Mouse (Mus musculus): ENCODE measurements at regions not wholly inside any gene's neighbourhood (a gene's known extent, or its start where the extent isn't known, plus 50 kb on each side); places are given as distances from the start of the nearest gene placed in this dataset.

GRCm38 (mm10) chr14:100900221-100900620 is 299.9 kb downstream of the Prr30 start:
- no peaks in the 10 kb centered on the region for H3K4me1 ChIP-seq (ENCODE audit: control insufficient read depth in 1 of 2, insufficient read depth in 2 of 2)
- H3K9me3 ChIP-seq (replicated peaks; ENCODE audit: low read length), result no peaks in the 10 kb centered on the region
- no peak overlapping the region for H3K9ac ChIP-seq (ENCODE audit: insufficient read depth, low read depth)
- TF ChIP-seq PAX5 (IDR thresholded peaks at IDR 0.05; ENCODE audit: low read length) (no peak), SIN3A (IDR thresholded peaks at IDR 0.05; ENCODE audit: low read length) (no peak), CHD1 (IDR thresholded peaks at IDR 0.05; ENCODE audit: low read depth, low read length) (no peak), EP300 (IDR thresholded peaks at IDR 0.05; ENCODE audit: low read length) (no peak), SMC3 (IDR thresholded peaks at IDR 0.05; ENCODE audit: low read depth, low read length) (no peak), BHLHE40 (IDR thresholded peaks at IDR 0.05; ENCODE audit: low read depth, low read length) (no peak), MXI1 (IDR thresholded peaks at IDR 0.05; ENCODE audit: low read depth, low read length) (no peak), ETS1 (conservative IDR thresholded peaks at IDR 0.05; ENCODE audit: low read depth, low read length) (no peak), CTCF (conservative IDR thresholded peaks at IDR 0.05 in 1 of 2, IDR thresholded peaks at IDR 0.05 in 1 of 2; ENCODE audit: low read depth in 2 of 2, low read length in 2 of 2) (no peak), JUN (IDR thresholded peaks at IDR 0.05; ENCODE audit: insufficient read depth, low read depth, low read length) (no peak), MAX (IDR thresholded peaks at IDR 0.05; ENCODE audit: low read length) (no peak)
- no peak overlapping the region for H3K4me2 ChIP-seq (ENCODE audit: insufficient read depth, low read depth, poor library complexity, severe bottlenecking)
- H3K27me3 ChIP-seq (replicated peaks), result no peaks in the 10 kb centered on the region
- H3K79me2 ChIP-seq (replicated peaks; ENCODE audit: control insufficient read depth, extremely low read depth, insufficient read depth, poor library complexity, severe bottlenecking), result no peaks in the 10 kb centered on the region
- no peak overlapping the region for H3K4me3 ChIP-seq (replicated peaks in 1 of 3; ENCODE audit: low read depth in 2 of 3, low read length in 2 of 3, poor library complexity in 1 of 3)
- in situ Hi-C loops (cut with MboI; ENCODE audit: low pct_ligation_motif_present, low pct_unique_long_range_greater_than_20kb, low sequenced_read_pairs) (no loop called here), dilution Hi-C loops (cut with MboI; ENCODE audit: extremely low pct_ligation_motif_present, extremely low pct_unique_long_range_greater_than_20kb, low sequenced_read_pairs) (no loop called here)
- H3K36me3 ChIP-seq (replicated peaks in 1 of 2; ENCODE audit: control insufficient read depth in 1 of 2, insufficient read depth in 1 of 2, low read length in 1 of 2), result no peaks in the 10 kb centered on the region
- no peak for DNase-seq (ENCODE audit: extremely low read depth)
- no peak overlapping the region for H3K27ac ChIP-seq (ENCODE audit: insufficient read depth, low read depth)

- dilution Hi-C loops (cut with MboI; ENCODE audit: extremely low pct_ligation_motif_present, extremely low pct_unique_long_range_greater_than_20kb, low sequenced_read_pairs), result no loop called here
- Histone ChIP-seq H3K9me3 (replicated peaks; ENCODE audit: low read length) (no peaks in the 10 kb centered on the region), H3K4me1 (ENCODE audit: control insufficient read depth in 1 of 2, insufficient read depth in 2 of 2) (no peaks in the 10 kb centered on the region), H3K27ac (ENCODE audit: insufficient read depth, low read depth) (no peak overlapping the region), H3K79me2 (replicated peaks; ENCODE audit: control insufficient read depth, extremely low read depth, insufficient read depth, poor library complexity, severe bottlenecking) (no peaks in the 10 kb centered on the region), H3K36me3 (replicated peaks in 1 of 2; ENCODE audit: control insufficient read depth in 1 of 2, insufficient read depth in 1 of 2, low read length in 1 of 2) (no peaks in the 10 kb centered on the region), H3K27me3 (replicated peaks) (no peaks in the 10 kb centered on the region), H3K4me2 (ENCODE audit: insufficient read depth, low read depth, poor library complexity, severe bottlenecking) (no peak overlapping the region), H3K9ac (ENCODE audit: insufficient read depth, low read depth) (no peak overlapping the region), H3K4me3 (replicated peaks in 1 of 3; ENCODE audit: low read depth in 2 of 3, low read length in 2 of 3, poor library complexity in 1 of 3) (no peak overlapping the region)
- in situ Hi-C loops (cut with MboI; ENCODE audit: low pct_ligation_motif_present, low pct_unique_long_range_greater_than_20kb, low sequenced_read_pairs), result no loop called here
- no peak for DNase-seq (ENCODE audit: extremely low read depth)
- no peak for TF ChIP-seq MAZ (IDR thresholded peaks at IDR 0.05; ENCODE audit: low read depth, low read length)
Measured at GRCm38 (mm10) chr14:100899074-100899473, 301.1 kb downstream of the Prr30 start.

- no peaks in the 10 kb centered on the region for H3K4me1 ChIP-seq (ENCODE audit: control insufficient read depth in 1 of 2, insufficient read depth in 2 of 2)
- H3K9ac ChIP-seq (ENCODE audit: insufficient read depth, low read depth), result no peak overlapping the region
- no peak for TF ChIP-seq SIN3A (IDR thresholded peaks at IDR 0.05; ENCODE audit: low read length)
- TF ChIP-seq POLR2A (IDR thresholded peaks at IDR 0.05; ENCODE audit: low read depth, low read length), result no peak
- no peak for TF ChIP-seq TCF12 (IDR thresholded peaks at IDR 0.05; ENCODE audit: low read depth, low read length)
- no peak for TF ChIP-seq HCFC1 (IDR thresholded peaks at IDR 0.05; ENCODE audit: low read depth, low read length)
- no peak for TF ChIP-seq ZKSCAN1 (IDR thresholded peaks at IDR 0.05; ENCODE audit: borderline replicate concordance, low read depth, low read length)
- no peak for TF ChIP-seq MAZ (IDR thresholded peaks at IDR 0.05; ENCODE audit: low read depth, low read length)
- TF ChIP-seq MAFK (IDR thresholded peaks at IDR 0.05; ENCODE audit: insufficient replicate concordance, low read length), result no peak
- TF ChIP-seq USF1 (IDR thresholded peaks at IDR 0.05; ENCODE audit: low read depth, low read length), result no peak
- no peak for TF ChIP-seq SMC3 (IDR thresholded peaks at IDR 0.05; ENCODE audit: low read depth, low read length)
- no peak for TF ChIP-seq MYC (IDR thresholded peaks at IDR 0.05; ENCODE audit: low read depth, low read length)
- no peak for TF ChIP-seq CHD1 (IDR thresholded peaks at IDR 0.05; ENCODE audit: low read depth, low read length)
- no peak for TF ChIP-seq KAT2A (IDR thresholded peaks at IDR 0.05; ENCODE audit: insufficient replicate concordance, low read length)
- TF ChIP-seq ZC3H11A (IDR thresholded peaks at IDR 0.05; ENCODE audit: low read depth, low read length), result no peak
- TF ChIP-seq POLR2AphosphoS2 (IDR thresholded peaks at IDR 0.05; ENCODE audit: low read depth, low read length), result no peak
- TF ChIP-seq EP300 (IDR thresholded peaks at IDR 0.05; ENCODE audit: low read length), result no peak
- no peak for TF ChIP-seq E2F4 (IDR thresholded peaks at IDR 0.05; ENCODE audit: insufficient replicate concordance, low read depth, low read length)
- TF ChIP-seq JUND (conservative IDR thresholded peaks at IDR 0.05; ENCODE audit: low read depth, low read length), result no peak
- no peaks in the 10 kb centered on the region for H3K9me3 ChIP-seq (replicated peaks; ENCODE audit: low read length)
- dilution Hi-C loops (cut with MboI; ENCODE audit: extremely low pct_ligation_motif_present, extremely low pct_unique_long_range_greater_than_20kb, low sequenced_read_pairs), result no loop called here
- H3K4me3 ChIP-seq (replicated peaks in 1 of 3; ENCODE audit: low read depth in 2 of 3, low read length in 2 of 3, poor library complexity in 1 of 3), result no peak overlapping the region
- no peaks in the 10 kb centered on the region for H3K36me3 ChIP-seq (replicated peaks in 1 of 2; ENCODE audit: control insufficient read depth in 1 of 2, insufficient read depth in 1 of 2, low read length in 1 of 2)
- no peak overlapping the region for H3K27ac ChIP-seq (ENCODE audit: insufficient read depth, low read depth)
- H3K4me2 ChIP-seq (ENCODE audit: insufficient read depth, low read depth, poor library complexity, severe bottlenecking), result no peak overlapping the region
- in situ Hi-C loops (cut with MboI; ENCODE audit: low pct_ligation_motif_present, low pct_unique_long_range_greater_than_20kb, low sequenced_read_pairs), result no loop called here
- no peak for DNase-seq (ENCODE audit: extremely low read depth)
- H3K79me2 ChIP-seq (replicated peaks; ENCODE audit: control insufficient read depth, extremely low read depth, insufficient read depth, poor library complexity, severe bottlenecking), result no peaks in the 10 kb centered on the region
- H3K27me3 ChIP-seq (replicated peaks), result no peaks in the 10 kb centered on the region
Measured at GRCm38 (mm10) chr14:100889163-100890157, 310.7 kb downstream of the Prr30 start.
